Mouse (Mus musculus): ENCODE measurements around the gene Gm19684. TPM values are rescaled to one million over a fixed set of nuclear protein-coding genes. Genes with fewer than 3 reads are reported as not detected.
"Not testable (repeated sequence)": the region's sequence is repeated elsewhere in the genome, so short reads cannot be mapped to it uniquely, and the experiment has no call there.

Gene Gm19684
- polyA plus RNA-seq, 1 experiment from 2014 or later = not detected

- H3K4me1 ChIP-seq; H3K4me3 ChIP-seq; H3K27ac ChIP-seq; H3K4me2 ChIP-seq (replicated peaks); H3K36me3 ChIP-seq; ATAC-seq (ENCODE audit: insufficient number of reproducible peaks, insufficient read depth, low FRiP score, low TSS enrichment); H3K9me3 ChIP-seq; H3K9ac ChIP-seq: not testable (repeated sequence)
- WGBS = 72% methylated on average over 1 of the region's 1 CpGs
- peaks cover 30% of the 10 kb centered on the region; the same call in 1 of the 2 replicates for H3K27me3 ChIP-seq
These were observed 14.9 kb downstream of the Gm19684 start for GRCm38 (mm10) chr17:36136299-36136848.

DNA sequence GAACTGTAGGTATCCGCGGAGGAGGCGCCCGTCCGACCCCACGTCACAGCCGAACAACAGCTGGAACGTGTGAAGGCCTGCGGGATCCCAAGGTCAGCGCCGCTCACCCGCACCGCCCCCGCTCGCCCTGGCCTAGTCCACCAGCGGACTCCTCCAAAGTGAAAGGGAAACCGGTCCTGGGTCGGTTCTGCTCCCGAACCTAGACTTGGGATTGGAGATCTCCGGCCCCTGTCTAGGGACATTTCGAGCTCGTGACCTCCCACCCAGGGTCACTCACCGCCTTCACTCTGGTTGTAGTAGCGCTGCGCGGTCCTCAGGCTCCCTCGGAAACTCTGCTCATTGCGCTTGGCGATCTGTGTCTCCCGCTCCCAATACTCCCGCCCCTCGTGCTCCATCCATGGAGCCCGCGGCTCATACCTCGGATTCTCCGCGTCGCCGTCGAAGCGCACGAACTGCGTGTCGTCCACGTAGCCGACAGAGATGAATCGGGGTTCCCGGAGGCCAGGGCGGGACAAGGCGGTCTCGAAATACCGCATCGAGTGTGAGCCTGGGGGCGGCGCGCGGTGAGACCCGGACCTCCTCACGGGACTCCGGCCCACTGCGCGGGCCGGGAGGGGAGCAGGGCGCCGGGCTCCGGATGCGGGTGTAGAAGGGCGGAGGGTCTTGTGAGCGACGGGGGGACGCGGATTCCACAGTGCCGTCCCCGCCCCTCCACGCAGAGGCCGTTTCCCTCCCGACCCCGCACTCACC lies 23.8 kb downstream of the Gm19684 start:
- Histone ChIP-seq H3K4me2 (replicated peaks) (peak overlapping the region; percentile 46), H3K9ac (no peak overlapping the region), H3K4me3 (peak overlapping the region; percentile 31), H3K9me3 (no peaks in the 10 kb centered on the region), H3K4me1 (peaks cover 7% of the 10 kb centered on the region; the same call in 1 of the 2 replicates), H3K27ac (no peak overlapping the region), H3K36me3 (no peaks in the 10 kb centered on the region), H3K27me3 (peaks cover 64% of the 10 kb centered on the region)
- 1% methylated on average over 75 of the region's 78 CpGs for WGBS
- ATAC-seq (ENCODE audit: insufficient number of reproducible peaks, insufficient read depth, low FRiP score, low TSS enrichment) = no peak

DNA sequence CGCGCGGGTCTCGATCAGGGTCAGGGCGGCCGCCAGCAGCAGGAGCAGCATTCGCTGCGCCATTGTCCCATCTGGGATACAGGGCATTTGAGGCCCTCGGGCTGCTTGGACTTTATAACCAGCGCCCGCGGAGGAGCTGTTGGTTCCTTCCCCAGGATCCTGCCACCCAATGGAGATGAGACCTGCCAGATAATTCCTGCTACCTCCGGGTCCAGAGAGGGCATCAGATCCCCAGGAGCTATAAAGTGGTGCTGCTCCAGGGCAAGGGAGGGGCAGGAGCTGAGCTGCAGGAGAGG lies 24.3 kb downstream of the Gm19684 start:
- H3K36me3 ChIP-seq; H3K4me1 ChIP-seq; H3K9me3 ChIP-seq; ATAC-seq (ENCODE audit: insufficient number of reproducible peaks, insufficient read depth, low FRiP score, low TSS enrichment); H3K9ac ChIP-seq; H3K27ac ChIP-seq: not testable (repeated sequence)
- Histone ChIP-seq H3K27me3 (peaks cover 63% of the 10 kb centered on the region), H3K4me2 (replicated peaks) (peak overlapping the region; percentile 46), H3K4me3 (peak overlapping the region; percentile 31)
- WGBS = 2% methylated on average over 13 of the region's 13 CpGs

GRCm38 (mm10) chr17:36146937-36147336 lies 25.5 kb downstream of the Gm19684 start:
- WGBS = 75% methylated on average over 1 of the region's 1 CpGs
- not testable (repeated sequence) for H3K4me1 ChIP-seq; H3K36me3 ChIP-seq; H3K9ac ChIP-seq; H3K9me3 ChIP-seq; H3K4me2 ChIP-seq (replicated peaks); H3K4me3 ChIP-seq; ATAC-seq (ENCODE audit: insufficient number of reproducible peaks, insufficient read depth, low FRiP score, low TSS enrichment); H3K27ac ChIP-seq
- H3K27me3 ChIP-seq = peaks cover 57% of the 10 kb centered on the region

DNA sequence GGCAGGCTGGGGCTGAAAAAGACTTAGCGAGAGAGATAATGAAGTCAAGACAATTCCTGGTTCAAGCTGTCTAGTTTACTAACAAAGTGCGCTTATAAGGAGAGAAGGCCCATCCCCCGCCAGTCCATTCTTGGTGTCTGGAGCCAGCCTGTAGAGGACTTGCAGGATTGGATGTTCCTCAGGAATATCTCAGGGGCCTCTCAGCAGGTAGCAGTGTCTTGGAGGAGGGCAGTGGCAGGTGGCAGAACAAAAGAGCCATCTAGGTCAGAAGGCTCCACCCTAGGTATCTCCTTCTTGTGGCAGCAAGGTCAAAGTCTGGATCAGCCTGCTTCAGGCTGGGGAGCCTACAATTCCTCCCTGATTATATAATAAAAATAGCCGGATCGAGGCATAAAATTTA lies 27.0 kb downstream of the Gm19684 start:
- not testable (repeated sequence) for H3K27ac ChIP-seq; H3K4me2 ChIP-seq (replicated peaks); H3K9me3 ChIP-seq; H3K9ac ChIP-seq; H3K4me3 ChIP-seq; H3K4me1 ChIP-seq; ATAC-seq (ENCODE audit: insufficient number of reproducible peaks, insufficient read depth, low FRiP score, low TSS enrichment); H3K36me3 ChIP-seq
- 65% methylated on average over 5 of the region's 5 CpGs for WGBS
- H3K27me3 ChIP-seq = peaks cover 53% of the 10 kb centered on the region

DNA sequence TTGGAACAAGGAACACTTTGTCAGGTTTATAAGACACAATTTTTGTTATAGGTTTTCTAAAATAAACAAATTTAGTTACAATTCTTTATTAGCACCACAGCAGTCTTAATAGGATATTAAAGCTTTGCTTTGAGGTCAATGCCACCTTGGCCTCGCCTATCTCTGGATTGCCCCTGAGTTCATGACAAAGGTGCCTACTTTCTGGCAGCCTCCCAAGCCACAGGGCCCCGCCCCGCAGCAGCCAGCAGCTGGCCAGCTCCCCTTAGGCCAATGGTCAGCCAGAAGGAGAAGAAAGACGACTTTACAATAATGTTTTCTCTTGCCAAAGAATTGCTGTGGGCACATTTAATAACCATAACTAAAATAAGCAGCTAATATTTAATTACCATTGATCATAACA lies 29.7 kb downstream of the Gm19684 start:
- peaks cover 58% of the 10 kb centered on the region for H3K27me3 ChIP-seq
- H3K36me3 ChIP-seq; H3K27ac ChIP-seq; H3K4me3 ChIP-seq; H3K9me3 ChIP-seq; H3K9ac ChIP-seq; H3K4me2 ChIP-seq (replicated peaks); H3K4me1 ChIP-seq; ATAC-seq (ENCODE audit: insufficient number of reproducible peaks, insufficient read depth, low FRiP score, low TSS enrichment): not testable (repeated sequence)
- 47% methylated on average over 4 of the region's 4 CpGs for WGBS

GRCm38 (mm10) chr17:36154271-36155149 lies 33.0 kb downstream of the Gm19684 start:
- Histone ChIP-seq H3K4me3 (no peak overlapping the region), H3K27me3 (peaks cover 62% of the 10 kb centered on the region), H3K36me3 (no peaks in the 10 kb centered on the region), H3K9me3 (no peaks in the 10 kb centered on the region), H3K9ac (no peak overlapping the region), H3K4me2 (replicated peaks) (no peak overlapping the region), H3K4me1 (no peaks in the 10 kb centered on the region), H3K27ac (no peak overlapping the region)
- ATAC-seq (ENCODE audit: insufficient number of reproducible peaks, insufficient read depth, low FRiP score, low TSS enrichment) = no peak
- WGBS = 20% methylated on average over 3 of the region's 3 CpGs

- peaks cover 80% of the 10 kb centered on the region for H3K27me3 ChIP-seq
- H3K36me3 ChIP-seq; H3K9me3 ChIP-seq; H3K4me1 ChIP-seq; H3K27ac ChIP-seq; ATAC-seq (ENCODE audit: insufficient number of reproducible peaks, insufficient read depth, low FRiP score, low TSS enrichment): not testable (repeated sequence)
- peak overlapping the region; percentile 30; the same call in 1 of the 2 replicates for H3K9ac ChIP-seq
- WGBS = under 1% methylated on average over 36 of the region's 36 CpGs
- H3K4me3 ChIP-seq = peak overlapping the region; percentile 35
- peak overlapping the region; percentile 54 for H3K4me2 ChIP-seq (replicated peaks)
These were observed 36.3 kb downstream of the Gm19684 start for GRCm38 (mm10) chr17:36157782-36158181.

DNA sequence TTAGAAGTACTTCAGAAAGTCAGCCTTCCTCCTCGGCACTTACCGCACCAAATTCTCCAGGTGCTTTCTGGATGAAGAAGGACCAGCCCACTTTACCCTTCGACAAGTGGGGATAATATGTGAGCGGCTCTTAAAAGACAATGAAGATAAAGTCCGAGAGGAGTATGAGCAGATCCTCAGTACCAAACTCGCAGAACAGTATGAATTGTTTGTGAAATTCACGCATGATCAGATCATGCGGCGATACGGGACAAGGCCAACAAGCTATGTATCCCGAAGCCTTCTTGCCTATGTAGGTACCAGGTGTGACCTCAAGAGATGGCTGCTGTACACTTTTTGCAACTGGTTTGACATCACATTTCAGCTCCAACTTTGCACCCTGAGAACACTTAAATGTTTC lies 36.8 kb downstream of the Gm19684 start:
- H3K27ac ChIP-seq; H3K9ac ChIP-seq; ATAC-seq (ENCODE audit: insufficient number of reproducible peaks, insufficient read depth, low FRiP score, low TSS enrichment); H3K36me3 ChIP-seq; H3K4me1 ChIP-seq; H3K9me3 ChIP-seq: not testable (repeated sequence)
- H3K4me3 ChIP-seq = peak overlapping the region; percentile 35; the same call in 1 of the 2 replicates
- peaks cover 79% of the 10 kb centered on the region for H3K27me3 ChIP-seq
- peak overlapping the region; percentile 54 for H3K4me2 ChIP-seq (replicated peaks)
- WGBS = 10% methylated on average over 11 of the region's 11 CpGs

- peaks cover 79% of the 10 kb centered on the region for H3K27me3 ChIP-seq
- no peak overlapping the region for H3K9ac ChIP-seq
- H3K36me3 ChIP-seq = no peaks in the 10 kb centered on the region
- no peak overlapping the region for H3K27ac ChIP-seq
- ATAC-seq (ENCODE audit: insufficient number of reproducible peaks, insufficient read depth, low FRiP score, low TSS enrichment) = no peak
- no peaks in the 10 kb centered on the region for H3K9me3 ChIP-seq
- peak overlapping the region; percentile 26; the same call in 1 of the 2 replicates for H3K4me2 ChIP-seq (replicated peaks)
- 0 out of 2 replicates have a peak, but pooled peaks cover 2% of the 10 kb centered on the region for H3K4me1 ChIP-seq
- 1% methylated on average over 53 of the region's 56 CpGs for WGBS
- H3K4me3 ChIP-seq = peak overlapping the region; percentile 18
These were observed 39.9 kb downstream of the Gm19684 start for GRCm38 (mm10) chr17:36161129-36162051.

- not testable (repeated sequence) for H3K9me3 ChIP-seq; H3K4me3 ChIP-seq; H3K4me2 ChIP-seq (replicated peaks); H3K9ac ChIP-seq; H3K4me1 ChIP-seq; H3K36me3 ChIP-seq; ATAC-seq (ENCODE audit: insufficient number of reproducible peaks, insufficient read depth, low FRiP score, low TSS enrichment); H3K27ac ChIP-seq
- peaks cover 87% of the 10 kb centered on the region for H3K27me3 ChIP-seq
- 15% methylated on average over 2 of the region's 2 CpGs for WGBS
These were observed 45.4 kb downstream of the Gm19684 start for GRCm38 (mm10) chr17:36166901-36167300.
